Comparison of ENCODE assay signal across 15 mouse cellular contexts in the genomic region with DNA sequence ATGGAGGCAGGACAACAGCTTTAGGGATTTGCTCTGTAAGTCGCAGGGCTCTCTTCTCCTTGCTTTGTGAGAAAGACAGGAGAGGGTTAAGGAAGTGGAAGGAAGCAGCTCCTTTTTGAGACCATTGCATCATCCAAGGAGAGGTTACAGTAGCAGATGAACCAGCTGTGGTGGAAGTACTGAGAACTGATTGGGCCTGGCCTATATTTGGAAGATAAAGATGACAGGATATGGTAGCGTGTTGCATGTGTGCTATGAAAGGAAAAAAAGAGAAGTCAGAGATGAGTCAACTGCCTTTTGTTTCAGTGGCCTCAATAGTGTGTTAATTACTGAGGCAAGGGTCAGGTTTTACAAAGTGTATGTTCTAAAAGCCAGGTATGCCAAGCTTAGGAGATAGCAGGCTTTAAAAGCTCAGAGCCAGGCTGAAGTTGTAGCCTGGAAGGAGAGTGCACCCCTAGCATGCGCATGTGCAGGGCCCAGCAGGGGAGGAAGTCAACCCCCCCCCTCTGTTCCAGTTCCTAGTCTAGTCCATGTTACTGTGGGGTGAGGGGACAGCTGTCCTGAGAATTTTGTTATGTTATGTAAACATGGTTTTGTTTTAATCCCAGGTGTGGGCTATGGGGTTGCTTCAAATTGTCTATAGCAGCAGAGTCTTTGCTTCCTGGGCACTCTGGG. TPM values are rescaled to one million over a fixed set of nuclear protein-coding genes. Genes with fewer than 3 reads are reported as not detected.
A peak's percentile ranks its signal among the peaks of the same experiment; 100 is the strongest.
DNase-seq lines count a peak whose midpoint lies in the region; ATAC-seq lines count a peak whose summit lies in the region.
"Had no signal": no experiment of that assay in that cellular context is flagged by ENCODE, and none has a peak within 500 bp of the region (broad histone marks: within the 10 kb centered on the region; RNA-seq: fewer than 3 reads in every experiment).

No protein-coding gene starts in this region.

- no peak overlapping the region for H3K9ac ChIP-seq in intestine, embryonic 16.5 days (ENCODE audit: low read depth, low read length)
- no peak overlapping the region for H3K9ac ChIP-seq in intestine, embryonic 15.5 days
- no peak overlapping the region for H3K9ac ChIP-seq in forebrain, embryonic 15.5 days (replicated peaks)
- H3K9ac ChIP-seq: heart, embryonic 12.5 days; limb, embryonic 12.5 days; neural tube, embryonic 12.5 days had no signal

- peak; percentile 26; the same call in 1 of the 2 replicates for ATAC-seq in intestine, embryonic 16.5 days
- ATAC-seq in intestine, embryonic 15.5 days = no peak
- ATAC-seq in megakaryocyte progenitor cell, adult 5-6 weeks (replicated peaks; ENCODE audit: poor library complexity) = peak; percentile 91
- no peak for ATAC-seq in forebrain, embryonic 15.5 days (replicated peaks)
- ATAC-seq: hindbrain, embryonic 16.5 days had no signal

- H3K4me3 ChIP-seq in intestine, embryonic 16.5 days (ENCODE audit: low read length) = no peak overlapping the region
- no peak overlapping the region for H3K4me3 ChIP-seq in intestine, embryonic 15.5 days (replicated peaks)
- H3K4me3 ChIP-seq in forebrain, embryonic 15.5 days = no peak overlapping the region
- H3K4me3 ChIP-seq: heart, embryonic 12.5 days; limb, embryonic 12.5 days; midbrain, embryonic 10.5 days; neural tube, embryonic 12.5 days had no signal

- DNase-seq in A20 (ENCODE audit: low read depth, low spot score) (peak; percentile 76), MN1 (ENCODE audit: low spot score) (peak; percentile 71), adipocyte (ENCODE audit: low spot score) (no peak)
- DNase-seq: cerebellum, postnatal 14 days; kidney, postnatal 14 days; thymus, postnatal 25 days had no signal

- no peaks in the 10 kb centered on the region for H3K36me3 ChIP-seq in intestine, embryonic 16.5 days (ENCODE audit: control insufficient read depth, insufficient read depth, low read length)
- no peaks in the 10 kb centered on the region for H3K36me3 ChIP-seq in intestine, embryonic 15.5 days
- H3K36me3 ChIP-seq in forebrain, embryonic 15.5 days = no peaks in the 10 kb centered on the region
- H3K36me3 ChIP-seq: heart, embryonic 12.5 days; limb, embryonic 12.5 days; midbrain, embryonic 10.5 days; neural tube, embryonic 12.5 days had no signal

- H3K4me1 ChIP-seq in intestine, embryonic 16.5 days (ENCODE audit: control insufficient read depth, insufficient read depth, low read length) = no peaks in the 10 kb centered on the region
- peaks cover 5% of the 10 kb centered on the region; the same call in 1 of the 2 replicates for H3K4me1 ChIP-seq in intestine, embryonic 15.5 days (replicated peaks)
- H3K4me1 ChIP-seq in forebrain, embryonic 15.5 days = no peaks in the 10 kb centered on the region
- H3K4me1 ChIP-seq: limb, embryonic 12.5 days; neural tube, embryonic 12.5 days had no signal

- no peaks in the 10 kb centered on the region for H3K9me3 ChIP-seq in intestine, embryonic 16.5 days (ENCODE audit: control insufficient read depth, low read length)
- H3K9me3 ChIP-seq in intestine, embryonic 15.5 days = no peaks in the 10 kb centered on the region
- no peaks in the 10 kb centered on the region for H3K9me3 ChIP-seq in forebrain, embryonic 15.5 days
- H3K9me3 ChIP-seq: midbrain, embryonic 10.5 days; neural tube, embryonic 12.5 days had no signal

- H3K27me3 ChIP-seq in intestine, embryonic 16.5 days (replicated peaks; ENCODE audit: control insufficient read depth, insufficient read depth, low read length) = no peaks in the 10 kb centered on the region
- H3K27me3 ChIP-seq in intestine, embryonic 15.5 days (replicated peaks) = no peaks in the 10 kb centered on the region
- H3K27me3 ChIP-seq in forebrain, embryonic 15.5 days = no peaks in the 10 kb centered on the region
- H3K27me3 ChIP-seq: heart, embryonic 12.5 days; limb, embryonic 12.5 days; neural tube, embryonic 12.5 days had no signal

- H3K4me2 ChIP-seq in intestine, embryonic 16.5 days (ENCODE audit: low read depth, low read length) = no peak overlapping the region
- no peak overlapping the region for H3K4me2 ChIP-seq in intestine, embryonic 15.5 days (replicated peaks)
- no peak overlapping the region for H3K4me2 ChIP-seq in forebrain, embryonic 15.5 days (replicated peaks)
- H3K4me2 ChIP-seq: heart, embryonic 12.5 days; limb, embryonic 12.5 days; neural tube, embryonic 12.5 days had no signal

- WGBS in intestine, embryonic 16.5 days = 65% methylated on average over 3 of the region's 3 CpGs
- 68% methylated on average over 3 of the region's 3 CpGs for WGBS in intestine, embryonic 15.5 days
- WGBS in forebrain, embryonic 15.5 days = 93% methylated on average over 3 of the region's 3 CpGs

- peak overlapping the region; percentile 34; the same call in 1 of the 2 replicates for H3K27ac ChIP-seq in intestine, embryonic 16.5 days (ENCODE audit: low read length)
- H3K27ac ChIP-seq in intestine, embryonic 15.5 days = no peak overlapping the region
- H3K27ac ChIP-seq in forebrain, embryonic 15.5 days (replicated peaks) = no peak overlapping the region
- H3K27ac ChIP-seq: limb, embryonic 12.5 days; midbrain, embryonic 10.5 days; neural tube, embryonic 12.5 days had no signal

RNA-seq across cellular contexts. Expression of a gene that starts 50.0 kb away (rescaled TPM):
- polyA plus RNA-seq in intestine, embryonic 16.5 days (2015; fragmentation: Nextera tagmentation; extraction: Ambion mirVana) = 43.7 and 46.2 TPM in 2 replicates
- polyA plus RNA-seq in intestine, embryonic 15.5 days (2015; fragmentation: Nextera tagmentation; extraction: Ambion mirVana) = 41.8 and 44.8 TPM in 2 replicates
- total RNA-seq in megakaryocyte progenitor cell, adult 5-6 weeks (2015) = 0.05 and 0.15 TPM in 2 replicates
- total RNA-seq in megakaryocyte progenitor cell, adult 5-6 weeks (2017) = 0.21 and 0.44 TPM in 2 replicates
- 6.0 and 6.7 TPM in 2 replicates for polyA plus RNA-seq in forebrain, embryonic 15.5 days (2015; fragmentation: Nextera tagmentation; extraction: Ambion mirVana)

Comparison
In these comparisons a context has a peak if more than half of its experiments do, and no peak if none do; other contexts are left out.
1. ATAC-seq: peak in intestine, embryonic 16.5 days (single experiment) and megakaryocyte progenitor cell, adult 5-6 weeks (single experiment); none in intestine, embryonic 15.5 days (single experiment) and forebrain, embryonic 15.5 days (single experiment).